Mouse (Mus musculus) fat pad, adult 2 months (tissue): ENCODE measurements around the gene Eefsec.

Source experiments
- DNase-seq: peaks from one replicate; pipeline ENCODE4 v3.0.0-alpha.2; 2011; ENCODE audit warnings: low read depth, low spot score; ENCODE audit errors: extremely low read depth

Eefsec gene

DNA sequence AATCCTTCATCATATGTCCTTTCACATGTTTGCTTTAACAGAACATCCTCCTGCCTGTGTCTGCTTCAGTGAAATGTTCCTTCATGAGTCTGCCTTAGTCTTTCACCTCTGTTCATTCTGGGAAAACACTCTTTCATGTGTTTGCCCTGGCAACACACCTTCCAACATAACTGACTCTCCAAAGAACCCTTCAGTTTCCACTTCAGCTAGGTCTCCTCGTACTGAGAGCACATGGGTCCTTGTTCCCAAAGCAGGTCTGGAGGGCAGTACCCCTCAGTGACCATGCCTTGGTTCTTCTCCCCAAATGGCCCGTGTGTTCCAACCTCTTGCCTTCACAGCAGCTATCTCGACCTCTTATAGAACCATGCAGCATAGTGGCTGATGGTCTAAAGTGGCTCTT is 179.3 kb downstream of the Eefsec start:
- DNase-seq: no peak

GRCm38 (mm10) chr6:88266055-88266454 is 180.3 kb downstream of the Eefsec start:
- DNase-seq: no peak

GRCm38 (mm10) chr6:88265355-88265754 is 181.0 kb downstream of the Eefsec start:
- DNase-seq: no peak

DNA sequence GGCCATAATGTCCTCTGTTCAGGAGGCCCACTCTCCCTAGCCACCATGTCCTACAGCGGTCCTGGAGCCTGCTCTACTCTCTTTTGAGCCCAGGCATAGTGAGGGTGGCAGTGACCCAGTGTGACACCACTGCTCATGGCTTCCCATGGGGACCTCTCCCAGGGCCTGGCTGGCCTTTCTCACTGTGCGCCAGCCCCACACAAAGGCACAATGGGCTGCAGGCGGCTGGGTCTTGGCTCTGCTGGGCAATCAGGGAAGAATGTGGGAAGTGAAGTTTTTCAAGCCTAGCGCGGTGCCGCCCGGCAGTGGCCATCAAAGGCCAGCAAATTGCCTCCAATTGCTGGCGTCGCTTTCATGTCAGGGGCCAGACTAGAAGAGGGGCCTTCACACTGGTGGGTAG is 184.2 kb downstream of the Eefsec start:
- DNase-seq: no peak

DNA sequence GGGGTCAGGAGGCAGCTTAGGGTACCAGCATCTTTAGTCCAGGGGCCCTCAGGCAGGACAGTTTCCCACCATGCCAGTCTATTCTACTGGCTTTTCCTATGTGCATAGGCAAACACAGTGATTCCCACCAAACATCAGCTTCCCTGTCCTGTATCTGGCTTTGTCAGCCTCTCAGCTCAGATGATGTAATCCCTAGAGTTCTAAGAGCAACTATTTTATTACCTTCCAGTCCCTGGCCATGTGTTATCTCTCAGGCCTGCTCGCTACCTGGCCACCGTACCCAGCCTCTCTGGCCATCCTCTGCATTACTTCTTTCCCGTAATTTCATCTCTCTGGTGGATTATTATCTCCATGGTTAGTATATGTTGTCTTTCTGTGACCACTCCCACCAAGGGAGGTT is 185.7 kb downstream of the Eefsec start:
- no peak for DNase-seq

DNA sequence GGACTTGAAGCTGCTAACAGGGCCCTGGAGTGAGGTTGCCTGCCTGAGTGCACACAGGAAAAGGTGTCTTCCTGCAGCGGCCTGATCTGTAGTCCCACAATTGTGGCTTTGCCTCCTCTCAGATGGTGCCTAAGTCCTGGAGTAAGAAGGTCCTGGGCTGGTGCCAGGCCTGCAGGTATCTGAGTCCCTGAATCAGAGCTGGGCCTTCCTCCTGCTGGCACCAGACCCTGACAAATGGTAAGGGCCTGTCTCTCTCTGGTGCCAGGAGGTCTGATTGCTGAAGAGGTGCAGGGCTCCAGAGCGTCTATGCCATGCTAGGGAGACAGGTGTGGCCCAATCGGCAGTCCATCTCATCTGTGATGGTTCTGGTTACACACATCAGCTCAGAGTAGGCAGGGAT is 186.7 kb downstream of the Eefsec start:
- no peak for DNase-seq

DNA sequence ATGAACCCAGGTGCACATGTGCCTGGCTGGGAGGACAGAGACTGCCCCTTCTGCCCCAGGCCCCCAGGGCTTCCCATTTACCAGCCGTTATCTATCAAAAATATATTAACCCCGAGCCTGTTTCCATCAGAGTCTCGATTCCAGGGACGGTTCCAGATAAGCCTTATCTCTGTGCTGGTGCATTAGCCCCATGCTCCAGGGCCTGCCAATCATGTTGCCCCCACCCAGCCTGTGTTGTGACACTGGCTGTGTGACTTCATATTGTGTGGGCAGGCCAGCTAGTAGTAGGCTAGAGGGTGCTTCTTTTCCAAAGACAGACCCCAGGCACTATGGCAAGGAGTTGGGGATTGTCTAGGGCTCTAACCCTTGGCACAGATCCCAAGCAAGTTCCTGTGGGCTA is 190.9 kb downstream of the Eefsec start:
- DNase-seq: no peak

DNA sequence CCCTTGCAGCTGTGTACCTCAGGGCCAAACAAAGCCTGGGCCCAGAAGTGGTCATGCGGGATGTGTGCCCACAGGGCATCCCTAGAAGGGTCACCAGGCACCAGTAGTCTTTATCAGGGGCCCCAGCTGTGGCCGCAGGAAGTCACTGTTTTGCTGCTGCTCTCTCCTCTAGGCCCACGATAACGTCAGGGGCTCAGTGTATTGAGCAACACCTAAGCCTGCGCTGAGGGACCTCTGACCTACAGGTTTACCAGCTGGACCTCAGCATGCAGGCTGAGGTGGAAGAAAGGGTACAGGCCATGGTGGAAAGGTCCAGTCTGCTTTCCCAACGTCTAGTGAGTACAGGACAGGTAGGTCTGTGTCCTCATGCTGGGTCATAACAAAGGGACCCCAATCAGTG is 192.3 kb downstream of the Eefsec start:
- DNase-seq: no peak

DNA sequence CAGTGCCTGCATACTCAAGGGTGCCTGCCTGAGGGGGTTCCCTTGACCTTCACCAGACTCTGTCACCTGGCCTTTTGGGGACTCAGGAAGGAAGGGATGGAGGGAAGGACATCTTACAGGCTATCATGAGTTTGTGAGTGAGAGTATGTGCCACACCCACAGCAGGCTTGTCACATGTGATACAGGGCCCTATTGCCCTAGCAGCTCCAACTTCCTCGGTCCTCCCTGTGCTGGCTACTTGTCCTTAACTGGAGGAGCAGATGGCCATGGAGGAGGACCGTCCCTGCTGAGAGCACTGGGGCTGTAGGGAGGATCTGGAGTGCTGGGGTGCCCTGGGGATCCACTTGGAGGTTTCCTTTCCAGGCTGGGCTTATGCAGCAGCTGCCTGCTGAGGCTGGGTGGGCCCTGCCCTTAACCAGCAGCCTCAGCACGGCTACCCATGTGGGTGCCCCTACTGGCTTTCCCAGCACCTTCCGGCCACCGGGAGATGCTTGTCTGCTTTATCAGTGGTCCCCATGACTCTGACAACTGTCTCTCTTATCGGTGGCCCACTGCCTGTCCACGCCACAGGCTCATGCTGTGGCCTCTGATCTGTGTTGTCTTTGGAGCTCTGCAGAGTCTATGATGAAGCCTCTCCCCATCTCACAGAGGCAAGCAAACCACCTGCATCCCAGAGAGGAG is 194.4 kb downstream of the Eefsec start:
- no peak for DNase-seq

- DNase-seq: no peak
These were observed 194.9 kb downstream of the Eefsec start for GRCm38 (mm10) chr6:88251396-88251795.

DNA sequence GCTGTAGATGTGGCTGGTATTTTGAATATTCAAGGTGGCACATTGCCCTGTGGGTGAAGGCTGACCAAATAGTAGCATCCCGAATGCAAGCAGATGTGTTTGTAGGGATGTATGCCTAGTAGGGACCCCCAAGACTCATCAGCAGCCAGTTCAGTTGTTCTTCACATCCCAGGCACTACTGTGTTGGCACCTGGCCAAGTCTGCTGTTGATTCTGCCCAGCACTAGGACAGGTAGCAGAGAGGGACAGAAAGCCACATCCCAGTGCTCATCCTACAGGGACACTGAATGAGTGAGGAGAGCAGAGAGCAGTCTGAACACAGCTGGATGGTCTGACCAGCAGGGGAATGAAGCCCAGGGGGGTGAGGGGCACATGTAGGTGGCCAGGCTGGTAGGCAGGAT is 197.1 kb downstream of the Eefsec start:
- no peak for DNase-seq

GRCm38 (mm10) chr6:88242604-88243003 is 203.7 kb downstream of the Eefsec start:
- peak; percentile 1 for DNase-seq

GRCm38 (mm10) chr6:88236513-88236912 is 209.8 kb downstream of the Eefsec start:
- no peak for DNase-seq

GRCm38 (mm10) chr6:88235983-88236382 is 210.4 kb downstream of the Eefsec start:
- DNase-seq: no peak

- no peak for DNase-seq
These were observed 210.9 kb downstream of the Eefsec start for GRCm38 (mm10) chr6:88235461-88235860.

DNA sequence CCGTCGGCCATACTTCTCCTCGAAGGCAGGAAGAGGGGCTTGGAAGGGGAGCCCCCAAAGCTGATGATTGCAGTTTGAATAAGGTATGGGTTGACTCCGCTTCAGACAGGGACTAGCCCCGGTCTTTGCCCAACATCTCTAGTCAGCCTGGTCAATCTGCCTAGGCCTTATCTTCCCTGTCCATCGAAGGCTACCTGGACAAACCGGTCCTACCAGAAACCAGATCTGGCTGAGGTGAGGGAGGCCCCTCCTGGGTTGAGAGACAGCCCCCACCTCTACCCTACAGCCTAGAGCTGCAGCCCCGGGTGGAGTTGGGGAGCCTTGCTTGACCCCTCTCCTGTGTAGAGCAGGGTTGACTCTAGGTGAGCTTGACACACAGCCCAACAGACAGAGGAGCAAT is 212.3 kb downstream of the Eefsec start:
- no peak for DNase-seq

- no peak for DNase-seq
These were observed 214.1 kb downstream of the Eefsec start for GRCm38 (mm10) chr6:88232221-88232620.

DNA sequence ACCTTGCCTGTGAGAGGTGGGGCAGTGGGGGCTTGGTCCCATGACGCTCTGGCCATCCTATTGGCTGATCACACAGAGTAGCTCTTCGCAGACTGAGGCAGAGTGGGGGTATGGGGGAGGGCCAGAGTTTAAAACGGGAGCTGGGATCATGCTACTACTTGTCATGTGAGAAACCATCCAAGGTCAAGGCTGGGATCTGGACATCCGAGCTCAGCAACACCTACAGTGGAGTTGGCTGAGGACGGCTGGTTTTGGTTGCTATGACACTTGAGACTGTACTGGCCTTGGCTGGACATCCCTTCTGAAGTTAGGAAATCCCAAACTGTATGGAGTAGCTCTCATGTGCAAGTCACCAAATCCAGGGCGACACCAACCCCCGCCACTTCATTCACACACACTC is 214.5 kb downstream of the Eefsec start:
- DNase-seq: no peak

DNA sequence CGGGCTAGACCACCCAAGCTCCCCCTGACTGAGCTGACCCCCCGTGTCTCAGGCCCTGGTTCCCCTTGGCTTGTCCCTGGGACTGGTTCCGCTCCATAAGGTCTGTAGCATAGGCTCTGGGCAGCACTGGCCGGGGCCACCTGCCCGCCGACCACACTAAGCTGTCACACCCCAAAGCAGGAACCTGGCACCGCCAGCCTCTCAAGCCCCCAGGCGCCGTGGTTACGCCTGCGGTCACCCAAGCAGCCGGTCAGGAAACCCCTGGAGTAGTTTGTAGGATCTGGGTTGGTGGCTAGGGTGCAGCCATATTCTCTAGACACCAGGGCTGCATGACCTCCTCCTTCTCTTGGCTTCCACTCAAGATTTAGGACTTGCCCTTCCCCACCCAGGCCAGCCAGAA is 217.1 kb downstream of the Eefsec start:
- DNase-seq: no peak

- no peak for DNase-seq
These were observed 218.8 kb downstream of the Eefsec start for GRCm38 (mm10) chr6:88227537-88227936.

- DNase-seq: no peak
These were observed 219.8 kb downstream of the Eefsec start for GRCm38 (mm10) chr6:88226570-88226994.

- no peak for DNase-seq
These were observed 224.4 kb downstream of the Eefsec start, which contains the start of gene Dnajb8 for GRCm38 (mm10) chr6:88221968-88222367. TSS of gene Dnajb8 (plus strand) at chr6:88222268.

DNA sequence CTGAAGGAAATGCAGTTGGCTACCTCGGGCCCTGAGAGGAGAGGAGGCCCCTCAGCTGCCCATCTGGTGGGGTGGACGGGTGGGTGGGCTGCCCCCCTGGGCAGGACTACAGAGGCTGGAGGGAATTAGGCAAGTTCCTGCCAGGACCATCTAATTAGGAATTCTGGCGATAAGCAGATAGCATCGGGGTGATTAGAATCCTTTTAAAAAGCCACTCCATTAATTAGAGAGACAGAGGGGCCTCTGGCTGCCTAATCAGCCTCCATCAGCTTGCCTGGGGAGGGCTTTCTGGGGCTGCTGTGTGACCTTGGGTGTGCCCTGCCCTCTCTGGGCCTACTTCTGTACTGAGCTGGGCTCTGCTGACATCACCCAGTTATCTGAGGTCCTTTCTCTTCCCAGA is 227.2 kb downstream of the Eefsec start:
- no peak for DNase-seq
